Mouse (Mus musculus): Measurements from ENCODE around the gene Btbd16.

Btbd16 gene

GRCm38 (mm10) chr7:130818813-130819212 is 44.9 kb downstream of the Btbd16 start:
- DNase-seq (ENCODE audit: low spot score) = no peak

- DNase-seq (ENCODE audit: low spot score) = no peak
These were observed 45.8 kb downstream of the Btbd16 start for GRCm38 (mm10) chr7:130819624-130820023.

GRCm38 (mm10) chr7:130823992-130824391 is 50.1 kb downstream of the Btbd16 start:
- DNase-seq (ENCODE audit: low spot score) = no peak

- DNase-seq (ENCODE audit: low spot score) = no peak
These were observed 52.5 kb downstream of the Btbd16 start for GRCm38 (mm10) chr7:130826343-130826742.

- DNase-seq (ENCODE audit: low spot score) = peak; percentile 50
These were observed 53.6 kb downstream of the Btbd16 start for GRCm38 (mm10) chr7:130827431-130827830.

- DNase-seq (ENCODE audit: low spot score) = no peak
These were observed 54.1 kb downstream of the Btbd16 start for GRCm38 (mm10) chr7:130827844-130828403.

GRCm38 (mm10) chr7:130828475-130828874 is 54.6 kb downstream of the Btbd16 start:
- DNase-seq (ENCODE audit: low spot score) = no peak

- DNase-seq (ENCODE audit: low spot score) = no peak
These were observed 57.7 kb downstream of the Btbd16 start for GRCm38 (mm10) chr7:130831586-130831985.

GRCm38 (mm10) chr7:130834299-130834698 is 60.4 kb downstream of the Btbd16 start:
- DNase-seq (ENCODE audit: low spot score) = peak; percentile 53

- DNase-seq (ENCODE audit: low spot score) = no peak
These were observed 61.3 kb downstream of the Btbd16 start for GRCm38 (mm10) chr7:130834958-130835861.

GRCm38 (mm10) chr7:130836066-130836465 is 62.2 kb downstream of the Btbd16 start:
- no peak for DNase-seq (ENCODE audit: low spot score)

GRCm38 (mm10) chr7:130837941-130838657 is 64.2 kb downstream of the Btbd16 start:
- no peak for DNase-seq (ENCODE audit: low spot score)

- DNase-seq (ENCODE audit: low spot score) = no peak
These were observed 64.8 kb downstream of the Btbd16 start for GRCm38 (mm10) chr7:130838658-130839025.

GRCm38 (mm10) chr7:130839380-130840100 is 65.7 kb downstream of the Btbd16 start:
- DNase-seq (ENCODE audit: low spot score) = no peak

GRCm38 (mm10) chr7:130847164-130847718 is 73.4 kb downstream of the Btbd16 start:
- no peak for DNase-seq (ENCODE audit: low spot score)

GRCm38 (mm10) chr7:130854684-130855292 is 80.9 kb downstream of the Btbd16 start:
- no peak for DNase-seq (ENCODE audit: low spot score)

- no peak for DNase-seq (ENCODE audit: low spot score)
These were observed 81.8 kb downstream of the Btbd16 start for GRCm38 (mm10) chr7:130855681-130856080.

GRCm38 (mm10) chr7:130857973-130858372 is 84.1 kb downstream of the Btbd16 start:
- no peak for DNase-seq (ENCODE audit: low spot score)

- DNase-seq (ENCODE audit: low spot score) = no peak
These were observed 86.1 kb downstream of the Btbd16 start for GRCm38 (mm10) chr7:130859926-130860325.

- no peak for DNase-seq (ENCODE audit: low spot score)
These were observed 86.9 kb downstream of the Btbd16 start for GRCm38 (mm10) chr7:130860721-130861142.

GRCm38 (mm10) chr7:130862501-130862900 is 88.6 kb downstream of the Btbd16 start:
- DNase-seq (ENCODE audit: low spot score) = no peak

All from urinary bladder, postnatal 25 days (tissue).